ENCODE assay signal across 8 mouse cellular contexts in genomic region chr9:69291451-69291850, GRCm38 (mm10).
DNase-seq lines count a peak whose midpoint lies in the region; ATAC-seq lines count a peak whose summit lies in the region.

No protein-coding gene starts in this region.

- H3K9ac ChIP-seq in kidney, embryonic 14.5 days (ENCODE audit: low read depth, low read length), result peak overlapping the region; percentile 68; the same call in 1 of the 2 replicates
- peak overlapping the region; percentile 80 for H3K9ac ChIP-seq in embryonic facial prominence, embryonic 13.5 days
- peak overlapping the region; percentile 67; the same call in 1 of the 2 replicates for H3K9ac ChIP-seq in hindbrain, embryonic 16.5 days (ENCODE audit: low read depth, low read length)
- peak overlapping the region; percentile 53; the same call in 1 of the 2 replicates for H3K9ac ChIP-seq in midbrain, embryonic 15.5 days

- no peaks in the 10 kb centered on the region for H3K9me3 ChIP-seq in kidney, embryonic 14.5 days (ENCODE audit: control insufficient read depth, low read length)
- H3K9me3 ChIP-seq in embryonic facial prominence, embryonic 13.5 days, result no peaks in the 10 kb centered on the region
- H3K9me3 ChIP-seq in hindbrain, embryonic 16.5 days (ENCODE audit: control insufficient read depth, low read length), result no peaks in the 10 kb centered on the region
- no peaks in the 10 kb centered on the region for H3K9me3 ChIP-seq in midbrain, embryonic 15.5 days

- no peak overlapping the region for H3K27ac ChIP-seq in kidney, embryonic 14.5 days (ENCODE audit: low read depth, low read length)
- no peak overlapping the region for H3K27ac ChIP-seq in embryonic facial prominence, embryonic 13.5 days
- H3K27ac ChIP-seq in hindbrain, embryonic 16.5 days (ENCODE audit: low read depth, low read length), result no peak overlapping the region
- peak overlapping the region; percentile 36; the same call in 1 of the 2 replicates for H3K27ac ChIP-seq in midbrain, embryonic 15.5 days

- DNase-seq in kidney, adult 18-20 months, result no peak
- no peak for DNase-seq in urinary bladder, adult 18-20 months (ENCODE audit: low spot score in 2 of 2)
- DNase-seq in embryo, embryonic 9.5 days (ENCODE audit: extremely low spot score), result no peak

- H3K4me1 ChIP-seq in kidney, embryonic 14.5 days (ENCODE audit: control insufficient read depth, insufficient read depth, low read length), result peaks cover 15% of the 10 kb centered on the region
- peaks cover 63% of the 10 kb centered on the region for H3K4me1 ChIP-seq in embryonic facial prominence, embryonic 13.5 days
- H3K4me1 ChIP-seq in hindbrain, embryonic 16.5 days (ENCODE audit: control insufficient read depth, insufficient read depth, low read depth, low read length), result peaks cover 11% of the 10 kb centered on the region
- peaks cover 25% of the 10 kb centered on the region for H3K4me1 ChIP-seq in midbrain, embryonic 15.5 days

- WGBS in kidney, embryonic 14.5 days, result 5% methylated on average over 13 of the region's 13 CpGs
- 4% methylated on average over 13 of the region's 13 CpGs for WGBS in embryonic facial prominence, embryonic 13.5 days
- WGBS in hindbrain, embryonic 16.5 days, result 12% methylated on average over 13 of the region's 13 CpGs
- 15% methylated on average over 13 of the region's 13 CpGs for WGBS in midbrain, embryonic 15.5 days

- peak overlapping the region; percentile 67 for H3K4me3 ChIP-seq in kidney, embryonic 14.5 days (ENCODE audit: low read length)
- peak overlapping the region; percentile 76 for H3K4me3 ChIP-seq in embryonic facial prominence, embryonic 13.5 days
- peak overlapping the region; percentile 61 for H3K4me3 ChIP-seq in hindbrain, embryonic 16.5 days (ENCODE audit: low read length)
- peak overlapping the region; percentile 62 for H3K4me3 ChIP-seq in midbrain, embryonic 15.5 days

- no peak for ATAC-seq in kidney, embryonic 14.5 days (ENCODE audit: low FRiP score, low TSS enrichment)
- no peak for ATAC-seq in embryonic facial prominence, embryonic 13.5 days (ENCODE audit: insufficient number of reproducible peaks, insufficient read depth, low FRiP score, low TSS enrichment, low read depth)
- ATAC-seq in hindbrain, embryonic 16.5 days, result no peak
- no peak for ATAC-seq in midbrain, embryonic 15.5 days (replicated peaks)
- ATAC-seq in megakaryocyte-erythroid progenitor cell, adult 5-6 weeks (replicated peaks; ENCODE audit: low FRiP score, low TSS enrichment, poor library complexity, severe bottlenecking), result no peak

- H3K27me3 ChIP-seq in kidney, embryonic 14.5 days (ENCODE audit: control insufficient read depth, insufficient read depth, low read length), result peaks cover 8% of the 10 kb centered on the region; the same call in 1 of the 2 replicates
- H3K27me3 ChIP-seq in embryonic facial prominence, embryonic 13.5 days, result peaks cover 8% of the 10 kb centered on the region
- H3K27me3 ChIP-seq in hindbrain, embryonic 16.5 days (replicated peaks; ENCODE audit: control insufficient read depth, insufficient read depth, low read length), result peaks cover 5% of the 10 kb centered on the region; the same call in 1 of the 2 replicates
- H3K27me3 ChIP-seq in midbrain, embryonic 15.5 days (replicated peaks), result peaks cover 12% of the 10 kb centered on the region

- peak overlapping the region; percentile 91 for H3K4me2 ChIP-seq in kidney, embryonic 14.5 days (replicated peaks; ENCODE audit: low read depth, low read length)
- peak overlapping the region; percentile 88 for H3K4me2 ChIP-seq in embryonic facial prominence, embryonic 13.5 days
- H3K4me2 ChIP-seq in hindbrain, embryonic 16.5 days (ENCODE audit: low read length), result peak overlapping the region; percentile 83
- peak overlapping the region; percentile 85 for H3K4me2 ChIP-seq in midbrain, embryonic 15.5 days

- no peaks in the 10 kb centered on the region for H3K36me3 ChIP-seq in kidney, embryonic 14.5 days (ENCODE audit: control insufficient read depth, insufficient read depth, low read length)
- no peaks in the 10 kb centered on the region for H3K36me3 ChIP-seq in embryonic facial prominence, embryonic 13.5 days
- H3K36me3 ChIP-seq in hindbrain, embryonic 16.5 days (ENCODE audit: control insufficient read depth, insufficient read depth, low read length), result no peaks in the 10 kb centered on the region
- no peaks in the 10 kb centered on the region for H3K36me3 ChIP-seq in midbrain, embryonic 15.5 days (replicated peaks)
